Mouse (Mus musculus): ENCODE results near the gene Cybrd1. TPM values are rescaled to one million over a fixed set of nuclear protein-coding genes. Genes with fewer than 3 reads are reported as not detected.

The Cybrd1 gene
- polyA plus RNA-seq, 1 experiment, result not detected

- no peaks in the 10 kb centered on the region for H3K4me1 ChIP-seq (ENCODE audit: control insufficient read depth, insufficient read depth, low read length)
- H3K4me3 ChIP-seq (ENCODE audit: insufficient read depth, low read length), result no peak overlapping the region
- H3K27ac ChIP-seq (ENCODE audit: insufficient read depth, low read depth, low read length), result no peak overlapping the region
- TF ChIP-seq CTCF (IDR thresholded peaks at IDR 0.05; ENCODE audit: low read depth, low read length), result no peak
- no peak for TF ChIP-seq POLR2A (IDR thresholded peaks at IDR 0.05; ENCODE audit: borderline replicate concordance, low read depth, low read length)
Measured at GRCm38 (mm10) chr2:71146266-71146665, 28.5 kb downstream of the Cybrd1 start.

GRCm38 (mm10) chr2:71147816-71148215 is 30.1 kb downstream of the Cybrd1 start:
- H3K4me3 ChIP-seq (ENCODE audit: insufficient read depth, low read length), result no peak overlapping the region
- H3K27ac ChIP-seq (ENCODE audit: insufficient read depth, low read depth, low read length), result no peak overlapping the region
- TF ChIP-seq POLR2A (IDR thresholded peaks at IDR 0.05; ENCODE audit: borderline replicate concordance, low read depth, low read length), result no peak
- no peak for TF ChIP-seq CTCF (IDR thresholded peaks at IDR 0.05; ENCODE audit: low read depth, low read length)
- no peaks in the 10 kb centered on the region for H3K4me1 ChIP-seq (ENCODE audit: control insufficient read depth, insufficient read depth, low read length)

GRCm38 (mm10) chr2:71152170-71152569 is 34.4 kb downstream of the Cybrd1 start:
- TF ChIP-seq POLR2A (IDR thresholded peaks at IDR 0.05; ENCODE audit: borderline replicate concordance, low read depth, low read length) (no peak), CTCF (IDR thresholded peaks at IDR 0.05; ENCODE audit: low read depth, low read length) (no peak)
- Histone ChIP-seq H3K27ac (ENCODE audit: insufficient read depth, low read depth, low read length) (no peak overlapping the region), H3K4me1 (ENCODE audit: control insufficient read depth, insufficient read depth, low read length) (no peaks in the 10 kb centered on the region), H3K4me3 (ENCODE audit: insufficient read depth, low read length) (no peak overlapping the region)

GRCm38 (mm10) chr2:71155486-71155885 is 37.8 kb downstream of the Cybrd1 start:
- no peak overlapping the region for H3K4me3 ChIP-seq (ENCODE audit: insufficient read depth, low read length)
- no peak overlapping the region for H3K27ac ChIP-seq (ENCODE audit: insufficient read depth, low read depth, low read length)
- TF ChIP-seq POLR2A (IDR thresholded peaks at IDR 0.05; ENCODE audit: borderline replicate concordance, low read depth, low read length), result no peak
- TF ChIP-seq CTCF (IDR thresholded peaks at IDR 0.05; ENCODE audit: low read depth, low read length), result peak; percentile 93
- no peaks in the 10 kb centered on the region for H3K4me1 ChIP-seq (ENCODE audit: control insufficient read depth, insufficient read depth, low read length)

- TF ChIP-seq POLR2A (IDR thresholded peaks at IDR 0.05; ENCODE audit: borderline replicate concordance, low read depth, low read length), result no peak
- no peak for TF ChIP-seq CTCF (IDR thresholded peaks at IDR 0.05; ENCODE audit: low read depth, low read length)
- H3K4me3 ChIP-seq (ENCODE audit: insufficient read depth, low read length), result no peak overlapping the region
- no peak overlapping the region for H3K27ac ChIP-seq (ENCODE audit: insufficient read depth, low read depth, low read length)
- no peaks in the 10 kb centered on the region for H3K4me1 ChIP-seq (ENCODE audit: control insufficient read depth, insufficient read depth, low read length)
Measured at GRCm38 (mm10) chr2:71156446-71156845, 38.7 kb downstream of the Cybrd1 start.

GRCm38 (mm10) chr2:71157881-71158280 is 40.2 kb downstream of the Cybrd1 start:
- Histone ChIP-seq H3K4me1 (ENCODE audit: control insufficient read depth, insufficient read depth, low read length) (no peaks in the 10 kb centered on the region), H3K4me3 (ENCODE audit: insufficient read depth, low read length) (no peak overlapping the region), H3K27ac (ENCODE audit: insufficient read depth, low read depth, low read length) (no peak overlapping the region)
- no peak for TF ChIP-seq CTCF (IDR thresholded peaks at IDR 0.05; ENCODE audit: low read depth, low read length)
- no peak for TF ChIP-seq POLR2A (IDR thresholded peaks at IDR 0.05; ENCODE audit: borderline replicate concordance, low read depth, low read length)

- H3K4me3 ChIP-seq (ENCODE audit: insufficient read depth, low read length), result no peak overlapping the region
- no peaks in the 10 kb centered on the region for H3K4me1 ChIP-seq (ENCODE audit: control insufficient read depth, insufficient read depth, low read length)
- no peak overlapping the region for H3K27ac ChIP-seq (ENCODE audit: insufficient read depth, low read depth, low read length)
- TF ChIP-seq POLR2A (IDR thresholded peaks at IDR 0.05; ENCODE audit: borderline replicate concordance, low read depth, low read length) (no peak), CTCF (IDR thresholded peaks at IDR 0.05; ENCODE audit: low read depth, low read length) (no peak)
Measured at GRCm38 (mm10) chr2:71159576-71160306, 42.0 kb downstream of the Cybrd1 start.

- Histone ChIP-seq H3K4me1 (ENCODE audit: control insufficient read depth, insufficient read depth, low read length) (no peaks in the 10 kb centered on the region), H3K27ac (ENCODE audit: insufficient read depth, low read depth, low read length) (no peak overlapping the region), H3K4me3 (ENCODE audit: insufficient read depth, low read length) (no peak overlapping the region)
- no peak for TF ChIP-seq POLR2A (IDR thresholded peaks at IDR 0.05; ENCODE audit: borderline replicate concordance, low read depth, low read length)
- TF ChIP-seq CTCF (IDR thresholded peaks at IDR 0.05; ENCODE audit: low read depth, low read length), result no peak
Measured at GRCm38 (mm10) chr2:71160307-71160861, 42.7 kb downstream of the Cybrd1 start.

- H3K4me1 ChIP-seq (ENCODE audit: control insufficient read depth, insufficient read depth, low read length), result no peaks in the 10 kb centered on the region
- H3K4me3 ChIP-seq (ENCODE audit: insufficient read depth, low read length), result no peak overlapping the region
- no peak for TF ChIP-seq CTCF (IDR thresholded peaks at IDR 0.05; ENCODE audit: low read depth, low read length)
- no peak for TF ChIP-seq POLR2A (IDR thresholded peaks at IDR 0.05; ENCODE audit: borderline replicate concordance, low read depth, low read length)
- H3K27ac ChIP-seq (ENCODE audit: insufficient read depth, low read depth, low read length), result no peak overlapping the region
Measured at GRCm38 (mm10) chr2:71161558-71161957, 43.8 kb downstream of the Cybrd1 start.

- Histone ChIP-seq H3K4me3 (ENCODE audit: insufficient read depth, low read length) (no peak overlapping the region), H3K27ac (ENCODE audit: insufficient read depth, low read depth, low read length) (no peak overlapping the region), H3K4me1 (ENCODE audit: control insufficient read depth, insufficient read depth, low read length) (no peaks in the 10 kb centered on the region)
- no peak for TF ChIP-seq CTCF (IDR thresholded peaks at IDR 0.05; ENCODE audit: low read depth, low read length)
- no peak for TF ChIP-seq POLR2A (IDR thresholded peaks at IDR 0.05; ENCODE audit: borderline replicate concordance, low read depth, low read length)
Measured at GRCm38 (mm10) chr2:71162831-71163621, 45.3 kb downstream of the Cybrd1 start.
